Mouse (Mus musculus) intestine, embryonic 16.5 days (tissue): ENCODE data around the gene Gm10322. TPM values are rescaled to one million over a fixed set of nuclear protein-coding genes. Genes with fewer than 3 reads are reported as not detected.

Source experiments
- ATAC-seq: fragments of 200-750 bp; cut with Nextera tagmentation; 2 replicates; pipeline ENCODE4 v1.8.0; 2017; ENCODE audit warnings: moderate TSS enrichment, moderate library complexity
- H3K27ac ChIP-seq: fragments of 300-500 bp; sonication (generic); 2 replicates; pipeline ENCODE4 v1.5.1; 2014; ENCODE audit warnings: mild to moderate bottlenecking, low read length
- H3K27me3 ChIP-seq: fragments of 300-500 bp; sonication (generic); replicated peaks from 2 replicates; pipeline ENCODE4 v1.6.1; 2014; ENCODE audit warnings: low read length, control low read depth, mixed read lengths; ENCODE audit not compliant: control insufficient read depth, insufficient read depth
- H3K36me3 ChIP-seq: fragments of 300-500 bp; sonication (generic); 2 replicates; pipeline ENCODE4 v1.6.1; 2014; ENCODE audit warnings: low read length, control low read depth; ENCODE audit not compliant: control insufficient read depth, insufficient read depth
- H3K4me1 ChIP-seq: fragments of 300-500 bp; sonication (generic); 2 replicates; pipeline ENCODE4 v1.6.1; 2014; ENCODE audit warnings: low read length, control low read depth, mixed read lengths; ENCODE audit not compliant: control insufficient read depth, insufficient read depth
- H3K4me2 ChIP-seq: fragments of 300-500 bp; sonication (generic); 2 replicates; pipeline ENCODE4 v1.6.1; 2014; ENCODE audit warnings: low read depth, low read length, control low read depth
- H3K4me3 ChIP-seq: fragments of 300-500 bp; sonication (generic); 2 replicates; pipeline ENCODE4 v1.5.1; 2014; ENCODE audit warnings: mild to moderate bottlenecking, low read length
- H3K9ac ChIP-seq: fragments of 300-500 bp; sonication (generic); 2 replicates; pipeline ENCODE4 v1.6.1; 2014; ENCODE audit warnings: low read depth, low read length
- H3K9me3 ChIP-seq: fragments of 300-500 bp; sonication (generic); 2 replicates; pipeline ENCODE4 v1.6.1; 2016; ENCODE audit warnings: low read length, control low read depth; ENCODE audit not compliant: control insufficient read depth
- WGBS: fragments of 180-500 bp; shearing (Covaris S2); extraction: QIAGEN DNeasy Blood & Tissue Kit; methylation state at CpG from one replicate; pipeline ENCODE4 v1.1.7; 2014; 5-methylcytosine and 5-hydroxymethylcytosine counted together
- polyA plus RNA-seq: library from polyadenylated mRNA; unstranded; fragments of >200 nt; fragmentation: Nextera tagmentation; extraction: Ambion mirVana; gene quantifications from 2 replicates; pipeline ENCODE4 v1.2.1, GENCODE M21; 2015

Gene Gm10322
- polyA plus RNA-seq, 1 experiment from 2014 or later, result not detected

DNA sequence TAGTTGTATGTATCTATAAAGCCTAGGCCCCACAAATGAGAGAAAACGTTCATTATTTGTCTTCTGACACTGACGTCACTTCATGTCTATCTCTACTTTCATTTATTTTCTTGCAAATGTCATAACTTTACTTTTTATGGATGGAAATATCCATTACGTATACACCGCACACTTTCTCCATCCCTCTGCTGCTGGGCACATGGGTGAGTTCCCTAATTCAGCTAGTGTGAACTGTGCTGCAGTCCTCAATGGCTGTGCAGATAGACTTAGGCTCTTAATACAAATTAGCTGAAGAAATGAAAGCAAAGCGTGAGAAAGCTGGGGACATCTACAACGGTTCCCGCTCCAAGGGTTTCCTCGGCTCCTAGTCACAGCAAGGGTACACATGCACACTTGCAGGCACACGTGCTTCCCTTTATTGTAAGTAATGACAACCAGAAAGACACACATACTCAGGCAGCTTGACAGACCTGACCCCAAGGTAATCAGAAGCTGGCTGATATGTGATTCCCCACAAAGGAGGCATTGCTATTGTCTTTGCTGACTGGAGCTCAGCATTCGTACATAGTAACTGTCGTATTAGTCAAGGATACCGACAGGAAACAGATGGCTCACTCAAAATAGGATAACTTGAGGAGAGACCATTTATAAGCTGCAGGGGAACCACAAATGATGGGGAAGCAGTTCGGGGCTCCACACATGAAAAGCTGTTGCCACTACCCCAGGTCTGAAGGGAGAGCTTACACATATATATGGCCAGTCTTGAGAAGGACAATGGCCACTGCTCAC, 49.8 kb downstream of the Gm10322 start:
- WGBS, result 70% methylated on average over 13 of the region's 13 CpGs
- Histone ChIP-seq H3K27me3 (no peaks in the 10 kb centered on the region), H3K9me3 (no peaks in the 10 kb centered on the region), H3K4me1 (peaks cover 8% of the 10 kb centered on the region), H3K4me3 (no peak overlapping the region), H3K27ac (no peak overlapping the region), H3K36me3 (no peaks in the 10 kb centered on the region), H3K4me2 (no peak overlapping the region), H3K9ac (no peak overlapping the region)
- no peak for ATAC-seq

Other genes with a start within 250 kb of the Gm10322 start
- not detected in 2 replicates for gene Gm10273, start 220.4 kb upstream of the Gm10322 start, polyA plus RNA-seq
- 62.2 and 69.1 TPM in 2 replicates for gene Pla2g12b, start 212.4 kb upstream of the Gm10322 start, polyA plus RNA-seq
- gene Oit3, start 174.3 kb upstream of the Gm10322 start, polyA plus RNA-seq, result 2.1 and 2.3 TPM in 2 replicates
- 75.3 and 77.5 TPM in 2 replicates for gene Mcu, start 629 bp downstream of the Gm10322 start, polyA plus RNA-seq
- 80.8 and 82.1 TPM in 2 replicates for gene Micu1, start 86.4 kb downstream of the Gm10322 start, polyA plus RNA-seq